Mouse (Mus musculus): ENCODE data around the gene Plekhh3. TPM values are rescaled to one million over a fixed set of nuclear protein-coding genes. Genes with fewer than 3 reads are reported as not detected.
A peak's percentile ranks its signal among the peaks of the same experiment; 100 is the strongest.

The Plekhh3 gene
- polyA plus RNA-seq, 1 experiment from 2014 or later: 9.2 TPM

GRCm38 (mm10) chr11:101119761-101120544 is 51.2 kb downstream of the Plekhh3 start, which contains the start of the genes Retreg3 and Tubg1:
Gene Retreg3, minus strand, starts transcription at chr11:101119893.
Gene Tubg1, plus strand, starts transcription at chr11:101119938.
- no peaks in the 10 kb centered on the region for H3K9me3 ChIP-seq (ENCODE audit: control insufficient read depth, low read length)
- H3K4me1 ChIP-seq (ENCODE audit: control insufficient read depth, insufficient read depth, low read length): peaks cover 21% of the 10 kb centered on the region
- under 1% methylated on average over 61 of the region's 61 CpGs for whole genome bisulfite sequencing
- no peaks in the 10 kb centered on the region for H3K27me3 ChIP-seq (replicated peaks; ENCODE audit: control insufficient read depth, insufficient read depth, low read length)
- H3K9ac ChIP-seq (ENCODE audit: low read depth, low read length): peak within 1 kb of the TSS; percentile 83
- peak within 1 kb of the TSS; percentile 87 for H3K27ac ChIP-seq (ENCODE audit: low read length)
- ATAC-seq: peak; percentile 96
- 0 out of 2 replicates have a peak, but pooled peaks cover 3% of the 10 kb centered on the region for H3K36me3 ChIP-seq (ENCODE audit: control insufficient read depth, insufficient read depth, low read length)
- H3K4me3 ChIP-seq (ENCODE audit: low read length): peak within 1 kb of the TSS; percentile 92
- peak within 1 kb of the TSS; percentile 98 for H3K4me2 ChIP-seq (ENCODE audit: low read depth, low read length)

DNA sequence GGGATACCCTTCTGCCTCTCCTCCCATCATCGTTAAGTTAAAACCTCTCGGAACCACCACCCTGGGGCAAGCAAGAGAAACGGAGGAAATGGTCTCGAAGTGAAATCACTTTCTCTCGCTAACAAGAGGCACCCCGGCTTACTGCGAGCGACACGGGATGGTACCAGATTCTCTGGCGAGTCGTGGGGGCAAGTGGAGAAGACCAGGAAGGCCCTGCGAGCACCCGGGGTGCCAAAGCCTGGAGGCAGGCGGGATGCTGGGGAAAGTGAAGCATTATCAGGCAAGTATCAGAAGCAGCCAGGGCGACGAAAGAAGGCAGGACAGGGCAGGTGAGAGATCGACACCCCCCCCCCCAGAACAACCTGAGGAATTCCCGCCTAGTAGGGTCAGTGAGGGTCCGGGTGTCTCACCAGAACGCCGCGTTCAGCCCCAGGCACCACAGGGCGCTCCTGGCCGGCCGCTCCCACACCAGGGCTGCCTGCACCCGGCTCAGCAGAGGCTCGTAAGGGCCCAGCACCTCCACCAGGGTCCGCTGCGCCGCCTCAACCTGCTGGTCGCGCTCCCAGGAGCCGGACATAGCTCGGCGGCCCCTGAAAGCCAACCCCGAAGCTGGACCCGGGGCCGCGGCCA is 51.9 kb downstream of the Plekhh3 start:
- H3K4me3 ChIP-seq (ENCODE audit: low read length): peak overlapping the region; percentile 92
- H3K27ac ChIP-seq (ENCODE audit: low read length): peak overlapping the region; percentile 74
- whole genome bisulfite sequencing: under 1% methylated on average over 39 of the region's 39 CpGs
- peak; percentile 83 for ATAC-seq
- peak overlapping the region; percentile 83 for H3K9ac ChIP-seq (ENCODE audit: low read depth, low read length)
- no peaks in the 10 kb centered on the region for H3K27me3 ChIP-seq (replicated peaks; ENCODE audit: control insufficient read depth, insufficient read depth, low read length)
- no peaks in the 10 kb centered on the region for H3K9me3 ChIP-seq (ENCODE audit: control insufficient read depth, low read length)
- H3K36me3 ChIP-seq (ENCODE audit: control insufficient read depth, insufficient read depth, low read length): 0 out of 2 replicates have a peak, but pooled peaks cover 3% of the 10 kb centered on the region
- peaks cover 21% of the 10 kb centered on the region for H3K4me1 ChIP-seq (ENCODE audit: control insufficient read depth, insufficient read depth, low read length)
- H3K4me2 ChIP-seq (ENCODE audit: low read depth, low read length): peak overlapping the region; percentile 69

GRCm38 (mm10) chr11:101118105-101118504 is 53.0 kb downstream of the Plekhh3 start:
- peaks cover 21% of the 10 kb centered on the region for H3K4me1 ChIP-seq (ENCODE audit: control insufficient read depth, insufficient read depth, low read length)
- ATAC-seq: no peak
- 0 out of 2 replicates have a peak, but pooled peaks cover 3% of the 10 kb centered on the region for H3K36me3 ChIP-seq (ENCODE audit: control insufficient read depth, insufficient read depth, low read length)
- H3K27ac ChIP-seq (ENCODE audit: low read length): no peak overlapping the region
- H3K4me3 ChIP-seq (ENCODE audit: low read length): peak overlapping the region; percentile 92
- 22% methylated on average over 4 of the region's 4 CpGs for WGBS
- H3K27me3 ChIP-seq (replicated peaks; ENCODE audit: control insufficient read depth, insufficient read depth, low read length): no peaks in the 10 kb centered on the region
- H3K9me3 ChIP-seq (ENCODE audit: control insufficient read depth, low read length): no peaks in the 10 kb centered on the region
- peak overlapping the region; percentile 83 for H3K9ac ChIP-seq (ENCODE audit: low read depth, low read length)
- peak overlapping the region; percentile 69 for H3K4me2 ChIP-seq (ENCODE audit: low read depth, low read length)

DNA sequence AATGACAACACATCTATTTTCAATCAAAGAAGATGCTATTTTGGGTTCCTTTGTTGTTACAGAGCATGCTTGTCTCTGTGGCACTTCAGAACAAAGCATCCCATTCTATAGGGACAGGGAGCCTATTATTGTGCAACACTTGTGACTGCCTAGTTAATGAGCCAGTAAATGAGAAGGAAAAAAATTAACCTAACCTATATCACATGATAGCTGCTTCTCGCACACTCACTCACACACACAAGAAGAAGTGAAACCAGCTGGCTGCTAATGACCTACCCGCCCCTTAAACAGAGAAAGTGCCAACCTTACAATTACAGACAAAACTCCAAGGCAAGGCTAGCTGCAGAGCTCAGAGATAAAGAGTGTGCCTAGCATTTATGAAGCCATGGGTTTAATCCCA is 55.6 kb downstream of the Plekhh3 start:
- H3K27ac ChIP-seq (ENCODE audit: low read length): no peak overlapping the region
- H3K4me3 ChIP-seq (ENCODE audit: low read length): no peak overlapping the region
- 0 out of 2 replicates have a peak, but pooled peaks cover 3% of the 10 kb centered on the region for H3K36me3 ChIP-seq (ENCODE audit: control insufficient read depth, insufficient read depth, low read length)
- H3K9me3 ChIP-seq (ENCODE audit: control insufficient read depth, low read length): no peaks in the 10 kb centered on the region
- H3K4me2 ChIP-seq (ENCODE audit: low read depth, low read length): no peak overlapping the region
- WGBS: 65% methylated on average over 2 of the region's 2 CpGs
- H3K4me1 ChIP-seq (ENCODE audit: control insufficient read depth, insufficient read depth, low read length): peaks cover 14% of the 10 kb centered on the region
- ATAC-seq: no peak
- H3K9ac ChIP-seq (ENCODE audit: low read depth, low read length): no peak overlapping the region
- no peaks in the 10 kb centered on the region for H3K27me3 ChIP-seq (replicated peaks; ENCODE audit: control insufficient read depth, insufficient read depth, low read length)

Small RNA genes lying within 50 kb of the gene (microRNA-seq; reads per million reads assigned to microRNA genes)
- not detected for gene Gm27626

Other genes starting within 250 kb of the Plekhh3 start
- 48.9 and 53.2 TPM in 2 replicates for gene Stat3, start 231.8 kb downstream of the Plekhh3 start, polyA plus RNA-seq (2015; fragmentation: Nextera tagmentation; extraction: Ambion mirVana)
- 214 and 221 TPM in 2 replicates for gene Cavin1, start 200.5 kb downstream of the Plekhh3 start, polyA plus RNA-seq (2015; fragmentation: Nextera tagmentation; extraction: Ambion mirVana)
- gene Atp6v0a1, start 161.9 kb downstream of the Plekhh3 start, polyA plus RNA-seq (2015; fragmentation: Nextera tagmentation; extraction: Ambion mirVana): 38.8 and 43.3 TPM in 2 replicates
- 14.7 and 18.2 TPM in 2 replicates for gene Naglu, start 101.3 kb downstream of the Plekhh3 start, polyA plus RNA-seq (2015; fragmentation: Nextera tagmentation; extraction: Ambion mirVana)
- gene Hsd17b1, start 92.9 kb downstream of the Plekhh3 start, polyA plus RNA-seq (2015; fragmentation: Nextera tagmentation; extraction: Ambion mirVana): 0.10 and 0.16 TPM in 2 replicates
- gene Coasy, start 88.8 kb downstream of the Plekhh3 start, polyA plus RNA-seq (2015; fragmentation: Nextera tagmentation; extraction: Ambion mirVana): 44.4 and 47.1 TPM in 2 replicates
- gene Mlx, start 84.1 kb downstream of the Plekhh3 start, polyA plus RNA-seq (2015; fragmentation: Nextera tagmentation; extraction: Ambion mirVana): 78.6 and 87.5 TPM in 2 replicates
- 15.0 and 18.1 TPM in 2 replicates for gene Psmc3ip, start 75.9 kb downstream of the Plekhh3 start, polyA plus RNA-seq (2015; fragmentation: Nextera tagmentation; extraction: Ambion mirVana)
- 12.6 and 13.2 TPM in 2 replicates for gene Retreg3, start 51.5 kb downstream of the Plekhh3 start, polyA plus RNA-seq (2015; fragmentation: Nextera tagmentation; extraction: Ambion mirVana)
- gene Tubg1, start 51.4 kb downstream of the Plekhh3 start, polyA plus RNA-seq (2015; fragmentation: Nextera tagmentation; extraction: Ambion mirVana): 51.0 and 56.3 TPM in 2 replicates
- gene Tubg2, start 15.4 kb downstream of the Plekhh3 start, polyA plus RNA-seq (2015; fragmentation: Nextera tagmentation; extraction: Ambion mirVana): 3.9 and 4.2 TPM in 2 replicates
- 0.86 and 0.87 TPM in 2 replicates for gene Cntnap1, start 828 bp downstream of the Plekhh3 start, polyA plus RNA-seq (2015; fragmentation: Nextera tagmentation; extraction: Ambion mirVana)
- 0.20 and 0.29 TPM in 2 replicates for gene Ccr10, start 4.1 kb upstream of the Plekhh3 start, polyA plus RNA-seq (2015; fragmentation: Nextera tagmentation; extraction: Ambion mirVana)
- 16.2 and 18.8 TPM in 2 replicates for gene Ezh1, start 55.1 kb upstream of the Plekhh3 start, polyA plus RNA-seq (2015; fragmentation: Nextera tagmentation; extraction: Ambion mirVana)
- 87.8 and 95.1 TPM in 2 replicates for gene Ramp2, start 74.7 kb upstream of the Plekhh3 start, polyA plus RNA-seq (2015; fragmentation: Nextera tagmentation; extraction: Ambion mirVana)
- gene Vps25, start 82.4 kb upstream of the Plekhh3 start, polyA plus RNA-seq (2015; fragmentation: Nextera tagmentation; extraction: Ambion mirVana): 152 and 155 TPM in 2 replicates
- gene Wnk4, start 89.2 kb upstream of the Plekhh3 start, polyA plus RNA-seq (2015; fragmentation: Nextera tagmentation; extraction: Ambion mirVana): 10.2 and 10.8 TPM in 2 replicates
- 0.84 and 1.0 TPM in 2 replicates for gene Cntd1, start 107.7 kb upstream of the Plekhh3 start, polyA plus RNA-seq (2015; fragmentation: Nextera tagmentation; extraction: Ambion mirVana)
- gene Coa3, start 107.8 kb upstream of the Plekhh3 start, polyA plus RNA-seq (2015; fragmentation: Nextera tagmentation; extraction: Ambion mirVana): 258 and 278 TPM in 2 replicates
- gene Becn1, start 130.9 kb upstream of the Plekhh3 start, polyA plus RNA-seq (2015; fragmentation: Nextera tagmentation; extraction: Ambion mirVana): 136 and 145 TPM in 2 replicates
- gene Psme3, start 144.9 kb upstream of the Plekhh3 start, polyA plus RNA-seq (2015; fragmentation: Nextera tagmentation; extraction: Ambion mirVana): 119 and 125 TPM in 2 replicates
- gene Aoc2, start 153.7 kb upstream of the Plekhh3 start, polyA plus RNA-seq (2015; fragmentation: Nextera tagmentation; extraction: Ambion mirVana): 0.86 and 0.88 TPM in 2 replicates
- gene Aoc3, start 159.3 kb upstream of the Plekhh3 start, polyA plus RNA-seq (2015; fragmentation: Nextera tagmentation; extraction: Ambion mirVana): 2.4 and 2.7 TPM in 2 replicates
- 1.2 and 1.9 TPM in 2 replicates for gene G6pc, start 196.2 kb upstream of the Plekhh3 start, polyA plus RNA-seq (2015; fragmentation: Nextera tagmentation; extraction: Ambion mirVana)
- 53.6 and 64.0 TPM in 2 replicates for gene Aarsd1, start 246.3 kb upstream of the Plekhh3 start, polyA plus RNA-seq (2015; fragmentation: Nextera tagmentation; extraction: Ambion mirVana)

All from intestine, embryonic 16.5 days (tissue).